Mouse (Mus musculus) liver, adult 2 months (tissue): ENCODE measurements at regions not wholly inside any gene's neighbourhood (a gene's known extent, or its start where the extent isn't known, plus 50 kb on each side); places are given as distances from the start of the nearest gene placed in this dataset.

Experiments used
- CTCF ChIP-seq: fragments of 200-500 bp; IDR thresholded peaks from 2 replicates; pipeline ENCODE4 v1.5.1; 2011; ENCODE audit warnings: low read depth, low read length, control low read depth
- POLR2A ChIP-seq: fragments of 200-500 bp; IDR thresholded peaks from 2 replicates; pipeline ENCODE4 v1.6.1; 2011; ENCODE audit warnings: low read length, control low read depth; ENCODE audit not compliant: insufficient read depth; ENCODE audit errors: extremely low read depth

DNA sequence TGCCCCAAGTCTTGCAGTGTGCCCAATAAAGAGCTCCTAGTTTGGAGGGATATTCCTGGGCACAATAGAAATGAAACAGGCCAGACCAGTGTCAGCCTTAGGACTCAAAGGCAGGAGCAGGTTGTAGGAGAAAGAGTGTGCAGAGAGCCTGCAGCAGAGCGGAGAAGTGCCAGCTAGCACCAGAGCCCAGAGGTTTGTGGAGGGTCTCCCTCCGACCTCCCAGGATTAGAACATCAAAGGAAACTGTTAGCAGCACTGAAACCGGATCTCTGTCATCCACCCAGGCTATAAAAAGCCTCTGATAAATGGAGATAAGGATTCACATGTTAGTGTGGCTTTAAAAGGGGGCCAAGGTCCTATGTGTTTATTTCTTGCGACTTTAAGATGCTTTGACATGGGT is 196.0 kb downstream of the Smoc2 start:
- TF ChIP-seq CTCF (no peak), POLR2A (no peak)
